Mouse (Mus musculus): Measurements from ENCODE around the gene Cdyl2. TPM values are rescaled to one million over a fixed set of nuclear protein-coding genes. Genes with fewer than 3 reads are reported as not detected.

Gene Cdyl2
- polyA plus RNA-seq, 1 experiment = 6.5 TPM

DNA sequence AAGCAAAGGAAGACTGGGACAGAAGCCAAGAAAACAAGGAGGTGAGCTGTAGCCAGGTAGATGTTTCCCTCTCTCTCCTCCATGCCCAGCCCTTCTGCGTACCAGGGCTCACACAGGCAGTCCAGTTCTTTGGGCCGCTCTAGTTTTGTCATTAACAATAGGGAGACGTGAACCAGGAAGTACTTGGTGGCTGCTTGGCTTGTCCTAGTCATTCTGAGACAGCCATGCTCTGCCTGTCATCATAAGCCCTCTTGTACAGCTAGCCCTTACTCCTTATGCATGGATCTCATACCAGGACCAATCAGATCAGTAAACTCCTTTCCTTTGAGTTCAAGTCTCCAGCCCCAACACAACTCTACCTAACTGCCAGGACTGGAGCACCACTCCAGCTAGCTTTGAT, 180.0 kb downstream of the Cdyl2 start:
- 77% methylated on average over 3 of the region's 3 CpGs for WGBS
- peaks cover 5% of the 10 kb centered on the region; the same call in 1 of the 2 replicates for H3K4me1 ChIP-seq (ENCODE audit: control insufficient read depth, insufficient read depth, low read length)
- no peak overlapping the region for H3K27ac ChIP-seq (ENCODE audit: insufficient read depth, low read length)
- DNase-seq = no peak
- no peak for TF ChIP-seq POLR2A (IDR thresholded peaks at IDR 0.05; ENCODE audit: borderline replicate concordance, insufficient read depth, low read length)
- no peak for TF ChIP-seq CTCF (IDR thresholded peaks at IDR 0.05; ENCODE audit: borderline replicate concordance, insufficient read depth, low read depth, low read length)
- H3K27me3 ChIP-seq (ENCODE audit: control insufficient read depth, insufficient read depth, low read length) = no peaks in the 10 kb centered on the region
- H3K4me3 ChIP-seq (replicated peaks; ENCODE audit: insufficient read depth, low read depth, low read length) = no peak overlapping the region

- H3K4me3 ChIP-seq (replicated peaks; ENCODE audit: insufficient read depth, low read depth, low read length) = no peak overlapping the region
- H3K27me3 ChIP-seq (ENCODE audit: control insufficient read depth, insufficient read depth, low read length) = no peaks in the 10 kb centered on the region
- no peak overlapping the region for H3K27ac ChIP-seq (ENCODE audit: insufficient read depth, low read length)
- TF ChIP-seq POLR2A (IDR thresholded peaks at IDR 0.05; ENCODE audit: borderline replicate concordance, insufficient read depth, low read length) (no peak), CTCF (IDR thresholded peaks at IDR 0.05; ENCODE audit: borderline replicate concordance, insufficient read depth, low read depth, low read length) (no peak)
- WGBS = 27% methylated on average over 6 of the region's 6 CpGs
- peak; percentile 46 to 68 for DNase-seq
- peaks cover 5% of the 10 kb centered on the region; the same call in 1 of the 2 replicates for H3K4me1 ChIP-seq (ENCODE audit: control insufficient read depth, insufficient read depth, low read length)
Measured at GRCm38 (mm10) chr8:116552255-116552654, 180.5 kb downstream of the Cdyl2 start.

- Histone ChIP-seq H3K4me3 (replicated peaks; ENCODE audit: insufficient read depth, low read depth, low read length) (no peak overlapping the region), H3K27ac (ENCODE audit: insufficient read depth, low read length) (peak overlapping the region; percentile 91), H3K27me3 (ENCODE audit: control insufficient read depth, insufficient read depth, low read length) (no peaks in the 10 kb centered on the region), H3K4me1 (ENCODE audit: control insufficient read depth, insufficient read depth, low read length) (peaks cover 15% of the 10 kb centered on the region; the same call in 1 of the 2 replicates)
- no peak for DNase-seq
- 82% methylated on average over 1 of the region's 1 CpGs for WGBS
- TF ChIP-seq CTCF (IDR thresholded peaks at IDR 0.05; ENCODE audit: borderline replicate concordance, insufficient read depth, low read depth, low read length) (no peak), POLR2A (IDR thresholded peaks at IDR 0.05; ENCODE audit: borderline replicate concordance, insufficient read depth, low read length) (no peak)
Measured at GRCm38 (mm10) chr8:116543366-116543765, 189.4 kb downstream of the Cdyl2 start.

- DNase-seq = peak; percentile 88 to 95
- Histone ChIP-seq H3K4me3 (replicated peaks; ENCODE audit: insufficient read depth, low read depth, low read length) (no peak overlapping the region), H3K4me1 (ENCODE audit: control insufficient read depth, insufficient read depth, low read length) (peaks cover 15% of the 10 kb centered on the region; the same call in 1 of the 2 replicates), H3K27ac (ENCODE audit: insufficient read depth, low read length) (peak overlapping the region; percentile 91), H3K27me3 (ENCODE audit: control insufficient read depth, insufficient read depth, low read length) (no peaks in the 10 kb centered on the region)
- 5% methylated on average over 5 of the region's 5 CpGs for WGBS
- TF ChIP-seq POLR2A (IDR thresholded peaks at IDR 0.05; ENCODE audit: borderline replicate concordance, insufficient read depth, low read length) (no peak), CTCF (IDR thresholded peaks at IDR 0.05; ENCODE audit: borderline replicate concordance, insufficient read depth, low read depth, low read length) (no peak)
Measured at GRCm38 (mm10) chr8:116542842-116543241, 189.9 kb downstream of the Cdyl2 start.

DNA sequence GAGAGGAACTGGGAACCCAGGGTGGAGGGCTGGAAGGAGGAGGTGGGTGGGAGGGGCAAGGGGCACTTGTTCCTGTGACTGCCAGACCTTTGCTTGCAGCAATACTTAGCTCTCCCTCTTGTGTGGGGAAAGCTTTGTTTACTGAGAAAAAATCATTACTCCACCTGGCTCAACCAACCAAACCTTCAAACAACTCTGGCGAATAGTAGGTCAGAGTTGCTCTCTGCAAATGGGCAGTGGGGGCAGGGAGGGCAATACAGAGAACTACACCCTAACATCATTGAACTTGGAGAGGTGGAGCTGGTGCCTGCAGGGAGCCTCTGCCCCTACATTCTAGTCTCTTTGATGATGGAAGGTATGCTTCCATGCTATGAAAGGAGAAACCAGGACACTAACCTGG, 192.7 kb downstream of the Cdyl2 start:
- Histone ChIP-seq H3K27ac (ENCODE audit: insufficient read depth, low read length) (no peak overlapping the region), H3K4me1 (ENCODE audit: control insufficient read depth, insufficient read depth, low read length) (peaks cover 15% of the 10 kb centered on the region; the same call in 1 of the 2 replicates), H3K4me3 (replicated peaks; ENCODE audit: insufficient read depth, low read depth, low read length) (no peak overlapping the region), H3K27me3 (ENCODE audit: control insufficient read depth, insufficient read depth, low read length) (no peaks in the 10 kb centered on the region)
- TF ChIP-seq CTCF (IDR thresholded peaks at IDR 0.05; ENCODE audit: borderline replicate concordance, insufficient read depth, low read depth, low read length) (no peak), POLR2A (IDR thresholded peaks at IDR 0.05; ENCODE audit: borderline replicate concordance, insufficient read depth, low read length) (no peak)
- 100% methylated on average over 1 of the region's 1 CpGs for WGBS
- no peak for DNase-seq

DNA sequence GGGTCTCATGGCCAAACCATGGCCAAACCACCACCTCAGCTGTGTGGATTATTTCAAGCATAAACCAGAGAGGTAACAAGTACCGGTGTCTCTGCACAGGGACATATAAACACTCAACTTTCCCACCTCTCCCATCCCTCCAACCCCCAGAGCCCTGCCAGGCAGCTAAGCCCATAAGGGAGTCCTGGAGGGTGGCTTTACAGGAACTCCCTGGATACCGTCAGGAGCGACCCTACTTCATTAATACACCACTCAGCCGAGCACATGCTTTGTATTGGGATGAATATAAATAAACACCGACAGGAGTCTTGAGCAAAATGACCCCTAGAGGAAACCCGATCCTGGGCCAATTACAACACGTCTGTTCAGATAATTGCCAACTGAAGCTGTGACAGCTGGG, 194.0 kb downstream of the Cdyl2 start:
- 61% methylated on average over 7 of the region's 7 CpGs for WGBS
- Histone ChIP-seq H3K27ac (ENCODE audit: insufficient read depth, low read length) (no peak overlapping the region), H3K27me3 (ENCODE audit: control insufficient read depth, insufficient read depth, low read length) (no peaks in the 10 kb centered on the region), H3K4me3 (replicated peaks; ENCODE audit: insufficient read depth, low read depth, low read length) (no peak overlapping the region), H3K4me1 (ENCODE audit: control insufficient read depth, insufficient read depth, low read length) (peaks cover 15% of the 10 kb centered on the region; the same call in 1 of the 2 replicates)
- TF ChIP-seq POLR2A (IDR thresholded peaks at IDR 0.05; ENCODE audit: borderline replicate concordance, insufficient read depth, low read length) = no peak
- DNase-seq = no peak

DNA sequence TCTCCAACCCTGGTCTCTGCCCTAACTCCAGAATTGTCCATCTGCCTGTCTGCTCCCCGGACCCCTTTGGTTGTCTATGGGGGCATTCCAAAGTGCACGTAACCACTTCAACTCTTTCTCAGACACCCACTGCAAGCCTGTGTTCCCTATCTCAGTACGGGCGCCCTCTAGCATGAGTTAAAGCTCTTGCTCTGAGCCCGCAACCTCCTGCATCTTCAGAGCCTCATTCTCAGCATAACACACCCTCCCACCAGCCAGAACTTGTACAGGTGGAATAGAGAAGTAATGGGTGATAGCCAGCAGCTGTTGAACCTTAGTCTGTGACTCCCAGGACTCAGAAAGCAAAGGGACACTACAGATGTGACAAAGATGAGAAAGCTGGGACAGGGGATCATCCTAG, 196.0 kb downstream of the Cdyl2 start:
- DNase-seq = no peak
- 90% methylated on average over 5 of the region's 5 CpGs for whole genome bisulfite sequencing
- Histone ChIP-seq H3K4me3 (replicated peaks; ENCODE audit: insufficient read depth, low read depth, low read length) (no peak overlapping the region), H3K4me1 (ENCODE audit: control insufficient read depth, insufficient read depth, low read length) (peaks cover 1% of the 10 kb centered on the region; the same call in 1 of the 2 replicates), H3K27ac (ENCODE audit: insufficient read depth, low read length) (no peak overlapping the region), H3K27me3 (ENCODE audit: control insufficient read depth, insufficient read depth, low read length) (no peaks in the 10 kb centered on the region)
- TF ChIP-seq CTCF (IDR thresholded peaks at IDR 0.05; ENCODE audit: borderline replicate concordance, insufficient read depth, low read depth, low read length) (no peak), POLR2A (IDR thresholded peaks at IDR 0.05; ENCODE audit: borderline replicate concordance, insufficient read depth, low read length) (no peak)

- no peak for DNase-seq
- H3K27me3 ChIP-seq (ENCODE audit: control insufficient read depth, insufficient read depth, low read length) = no peaks in the 10 kb centered on the region
- 79% methylated on average over 6 of the region's 6 CpGs for WGBS
- H3K4me1 ChIP-seq (ENCODE audit: control insufficient read depth, insufficient read depth, low read length) = no peaks in the 10 kb centered on the region
- H3K27ac ChIP-seq (ENCODE audit: insufficient read depth, low read length) = no peak overlapping the region
- TF ChIP-seq POLR2A (IDR thresholded peaks at IDR 0.05; ENCODE audit: borderline replicate concordance, insufficient read depth, low read length) = no peak
- TF ChIP-seq CTCF (IDR thresholded peaks at IDR 0.05; ENCODE audit: borderline replicate concordance, insufficient read depth, low read depth, low read length) = no peak
- H3K4me3 ChIP-seq (replicated peaks; ENCODE audit: insufficient read depth, low read depth, low read length) = no peak overlapping the region
Measured at GRCm38 (mm10) chr8:116533081-116533480, 199.7 kb downstream of the Cdyl2 start.

Data from cerebellum, adult 2 months (tissue).